ENCODE assay signal across 9 mouse cellular contexts in the genomic region with DNA sequence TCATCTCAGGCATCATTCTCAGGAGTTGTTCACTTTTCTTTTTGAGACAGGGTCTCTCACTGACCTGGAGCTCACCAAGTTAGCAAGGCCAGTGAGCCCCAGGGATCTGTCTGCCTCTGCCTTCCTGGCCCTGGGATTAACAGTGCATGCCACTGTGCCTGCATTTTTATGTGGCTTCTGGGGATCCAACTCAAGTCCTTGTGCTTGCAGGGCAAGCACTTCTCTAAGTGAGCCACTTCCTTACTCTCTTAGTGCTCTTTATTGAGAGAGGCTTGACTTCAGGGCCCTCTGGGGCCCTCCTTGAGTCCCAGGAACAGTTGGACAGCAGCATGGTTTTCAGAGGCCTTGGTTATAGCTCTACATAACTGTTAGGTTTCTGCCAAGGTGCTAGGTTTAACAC. TPM values are rescaled to one million over a fixed set of nuclear protein-coding genes. Genes with fewer than 3 reads are reported as not detected.
"Had no signal": no experiment of that assay in that cellular context is flagged by ENCODE, and none has a peak within 500 bp of the region (broad histone marks: within the 10 kb centered on the region; RNA-seq: fewer than 3 reads in every experiment).

No protein-coding gene starts in this region.

- ATAC-seq: intestine, postnatal 0 days had no signal

- H3K9me3 ChIP-seq: limb, embryonic 12.5 days; midbrain, embryonic 10.5 days; neural tube, embryonic 15.5 days had no signal

- H3K36me3 ChIP-seq: limb, embryonic 12.5 days; midbrain, embryonic 10.5 days; neural tube, embryonic 15.5 days had no signal

- DNase-seq: midbrain, embryonic 14.5 days had no signal

- H3K4me3 ChIP-seq: limb, embryonic 12.5 days; midbrain, embryonic 10.5 days; myocyte; neural tube, embryonic 15.5 days had no signal

- H3K4me2 ChIP-seq: limb, embryonic 12.5 days; neural tube, embryonic 15.5 days had no signal

- H3K4me1 ChIP-seq: limb, embryonic 12.5 days; midbrain, embryonic 10.5 days; neural tube, embryonic 15.5 days had no signal

- H3K9ac ChIP-seq: limb, embryonic 12.5 days; liver, embryonic 14.5 days; neural tube, embryonic 15.5 days had no signal

- H3K27me3 ChIP-seq: limb, embryonic 12.5 days; neural tube, embryonic 15.5 days had no signal

- H3K27ac ChIP-seq: limb, embryonic 12.5 days; liver, embryonic 14.5 days; midbrain, embryonic 10.5 days; neural tube, embryonic 15.5 days had no signal

RNA-seq across cellular contexts. Expression of gene P4ha2, which starts 56.6 kb away (rescaled TPM):
- total RNA-seq: megakaryocyte, adult 5-6 weeks had no signal
- polyA plus RNA-seq: inflammation-experienced regulatory T-cells, adult 6 months had no signal
